Mouse (Mus musculus) Muller cell, postnatal 12 days (primary cell): ENCODE data around the gene Sstr4.

Experiments
- DNase-seq: peaks from one replicate; pipeline ENCODE4 v3.0.0-alpha.2; 2015; ENCODE audit errors: inconsistent ontology term

The Sstr4 gene

GRCm38 (mm10) chr2:148429001-148429505, 33.9 kb downstream of the Sstr4 start:
- peak; percentile 76 for DNase-seq

GRCm38 (mm10) chr2:148430941-148431340, 35.8 kb downstream of the Sstr4 start:
- no peak for DNase-seq

GRCm38 (mm10) chr2:148432346-148432745, 37.2 kb downstream of the Sstr4 start:
- DNase-seq = no peak

- no peak for DNase-seq
Measured at GRCm38 (mm10) chr2:148436285-148436684, 41.1 kb downstream of the Sstr4 start.

GRCm38 (mm10) chr2:148439691-148440276, 44.6 kb downstream of the Sstr4 start:
- peak; percentile 14 for DNase-seq

GRCm38 (mm10) chr2:148441421-148441820, 46.3 kb downstream of the Sstr4 start:
- no peak for DNase-seq

- no peak for DNase-seq
Measured at GRCm38 (mm10) chr2:148442172-148442571, 47.0 kb downstream of the Sstr4 start.

GRCm38 (mm10) chr2:148442710-148443109, 47.6 kb downstream of the Sstr4 start:
- DNase-seq = no peak

GRCm38 (mm10) chr2:148443249-148443958, 48.3 kb downstream of the Sstr4 start, which contains the start of gene Cd93:
TSS of gene Cd93 (minus strand) at chr2:148443563.
- DNase-seq = no peak

GRCm38 (mm10) chr2:148444472-148444871, 49.3 kb downstream of the Sstr4 start:
- DNase-seq = no peak

- no peak for DNase-seq
Measured at GRCm38 (mm10) chr2:148445616-148446015, 50.5 kb downstream of the Sstr4 start.
